Mouse (Mus musculus): ENCODE measurements at regions not wholly inside any gene's neighbourhood (a gene's known extent, or its start where the extent isn't known, plus 50 kb on each side); places are given as distances from the start of the nearest gene placed in this dataset.

DNA sequence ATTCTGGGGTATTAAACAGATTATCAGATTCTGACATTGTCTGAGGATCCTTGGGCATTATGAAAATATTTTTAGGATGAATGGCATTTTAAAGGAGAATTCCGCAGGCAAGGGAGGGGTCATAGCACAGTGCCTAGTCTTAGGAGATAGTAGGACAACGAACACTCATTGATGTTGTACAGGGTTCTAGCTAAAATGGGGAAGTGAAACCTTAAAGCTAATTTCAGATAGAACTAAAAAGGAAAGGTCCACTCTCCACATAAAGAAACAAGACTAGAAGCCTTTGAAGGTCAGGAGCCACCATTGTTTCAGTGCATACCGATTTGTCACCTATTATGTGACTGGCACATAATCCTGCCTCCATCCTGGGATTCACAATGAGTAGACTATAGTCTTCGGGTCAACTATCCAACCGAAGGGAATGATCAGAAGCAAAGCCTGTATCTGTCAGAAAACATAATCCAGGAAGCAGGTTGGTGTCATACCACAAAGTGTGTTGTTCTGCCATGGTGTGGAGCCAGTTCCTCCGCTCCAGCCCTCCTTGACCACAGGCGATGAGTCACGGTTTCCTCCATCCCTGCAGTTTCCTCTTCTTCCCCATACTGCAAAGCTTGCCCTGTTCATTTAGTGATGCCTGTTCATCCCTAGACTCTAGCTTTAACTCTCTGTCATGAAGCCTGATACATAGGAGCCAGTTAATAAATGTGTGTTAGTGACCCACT is 110.6 kb downstream of the Tmco5 start:
- TF ChIP-seq CTCF (IDR thresholded peaks at IDR 0.05; ENCODE audit: insufficient read depth, low read length), result no peak
- TF ChIP-seq POLR2A (IDR thresholded peaks at IDR 0.05; ENCODE audit: borderline replicate concordance, extremely low read depth, low read depth, low read length), result no peak

All from lung, adult 2 months (tissue).